In the genomic region with DNA sequence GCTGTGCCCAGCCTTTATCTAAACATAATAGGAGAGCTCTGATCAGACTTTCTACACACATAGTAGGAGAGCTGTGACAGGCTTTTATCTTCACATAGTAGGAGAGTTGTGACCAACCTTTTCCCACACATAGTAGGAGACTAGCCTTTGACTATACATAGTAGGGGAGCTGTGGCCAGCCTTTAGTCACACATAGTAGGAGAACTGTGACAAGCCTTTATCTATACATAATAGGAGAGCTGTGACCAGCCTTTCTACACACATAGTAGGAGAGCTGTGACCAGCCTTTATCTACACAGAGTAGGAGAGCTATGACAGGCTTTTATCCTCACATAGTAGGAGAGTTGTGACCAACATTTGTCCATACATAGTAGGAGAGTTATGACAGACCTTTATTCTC, we compare ENCODE assay signal across 15 mouse cellular contexts.
"Had no signal": no experiment of that assay in that cellular context is flagged by ENCODE, and none has a peak within 500 bp of the region (broad histone marks: within the 10 kb centered on the region; RNA-seq: fewer than 3 reads in every experiment).

No protein-coding gene starts in this region.

- H3K9ac ChIP-seq: liver, embryonic 14.5 days; lung, embryonic 14.5 days; midbrain, embryonic 13.5 days; midbrain, embryonic 15.5 days; neural tube, embryonic 13.5 days; neural tube, embryonic 15.5 days; stomach, embryonic 15.5 days had no signal

- H3K36me3 ChIP-seq: midbrain, embryonic 13.5 days; midbrain, embryonic 15.5 days; neural tube, embryonic 13.5 days; neural tube, embryonic 15.5 days; stomach, embryonic 15.5 days had no signal

- H3K4me3 ChIP-seq: megakaryocyte, embryonic 14.5 days; midbrain, embryonic 13.5 days; midbrain, embryonic 15.5 days; neural tube, embryonic 13.5 days; neural tube, embryonic 15.5 days; stomach, embryonic 15.5 days had no signal

- H3K27me3 ChIP-seq: megakaryocyte, embryonic 14.5 days; midbrain, embryonic 13.5 days; midbrain, embryonic 15.5 days; neural tube, embryonic 13.5 days; neural tube, embryonic 15.5 days; stomach, embryonic 15.5 days had no signal

- H3K4me1 ChIP-seq: stomach, embryonic 15.5 days had no signal

- H3K9me3 ChIP-seq: midbrain, embryonic 15.5 days; neural tube, embryonic 15.5 days; stomach, embryonic 15.5 days had no signal

- H3K27ac ChIP-seq: liver, embryonic 14.5 days; midbrain, embryonic 13.5 days; midbrain, embryonic 15.5 days; neural tube, embryonic 13.5 days; neural tube, embryonic 15.5 days; stomach, embryonic 15.5 days; stomach, postnatal 0 days had no signal

- DNase-seq: lung, adult 18-20 months; lung, embryonic 14.5 days; lung, postnatal 10 days; lung, postnatal 4 days; right cerebral cortex, postnatal 14 days; thymus, adult 2 months; thymus, postnatal 25 days had no signal
